10 mouse cellular contexts compared by ENCODE assay signal in genomic region chr7:125748186-125748585, GRCm38 (mm10). TPM values are rescaled to one million over a fixed set of nuclear protein-coding genes. Genes with fewer than 3 reads are reported as not detected.
A peak's percentile ranks its signal among the peaks of the same experiment; 100 is the strongest.
DNase-seq lines count a peak whose midpoint lies in the region; ATAC-seq and TF ChIP-seq lines count a peak whose summit lies in the region.
"Had no signal": no experiment of that assay in that cellular context is flagged by ENCODE, and none has a peak within 500 bp of the region (broad histone marks: within the 10 kb centered on the region; RNA-seq: fewer than 3 reads in every experiment).

No protein-coding gene starts in this region.

- peak; percentile 90 for TF ChIP-seq CTCF in layer of hippocampus, adult 2 months (conservative IDR thresholded peaks at IDR 0.05)
- TF ChIP-seq CTCF in midbrain, postnatal 0 days (IDR thresholded peaks at IDR 0.05): peak; percentile 86

- no peaks in the 10 kb centered on the region for H3K4me1 ChIP-seq in midbrain, postnatal 0 days (ENCODE audit: insufficient read depth, low read length)
- H3K4me1 ChIP-seq: embryonic facial prominence, embryonic 12.5 days had no signal

- H3K9ac ChIP-seq in midbrain, postnatal 0 days (replicated peaks; ENCODE audit: low read length, poor library complexity, severe bottlenecking): no peak overlapping the region
- H3K9ac ChIP-seq: embryonic facial prominence, embryonic 12.5 days; heart, embryonic 13.5 days had no signal

- no peak overlapping the region for H3K4me2 ChIP-seq in midbrain, postnatal 0 days (ENCODE audit: low read depth, low read length, poor library complexity, severe bottlenecking)
- H3K4me2 ChIP-seq: embryonic facial prominence, embryonic 12.5 days; heart, embryonic 13.5 days had no signal

- H3K4me3 ChIP-seq in layer of hippocampus, adult 2 months: no peak overlapping the region
- H3K4me3 ChIP-seq in midbrain, postnatal 0 days (ENCODE audit: low read depth, low read length): no peak overlapping the region
- H3K4me3 ChIP-seq: embryonic facial prominence, embryonic 12.5 days; heart, embryonic 13.5 days; myocyte had no signal

- WGBS in midbrain, postnatal 0 days: 50% methylated on average over 3 of the region's 3 CpGs

- H3K27me3 ChIP-seq in midbrain, postnatal 0 days (ENCODE audit: insufficient read depth, low read length): no peaks in the 10 kb centered on the region
- H3K27me3 ChIP-seq: embryonic facial prominence, embryonic 12.5 days; heart, embryonic 13.5 days had no signal

- no peak overlapping the region for H3K27ac ChIP-seq in layer of hippocampus, adult 2 months
- no peak overlapping the region for H3K27ac ChIP-seq in midbrain, postnatal 0 days (ENCODE audit: low read depth, low read length)
- H3K27ac ChIP-seq: embryonic facial prominence, embryonic 12.5 days; heart, embryonic 13.5 days had no signal

- no peaks in the 10 kb centered on the region for H3K36me3 ChIP-seq in midbrain, postnatal 0 days (ENCODE audit: insufficient read depth, low read length)
- H3K36me3 ChIP-seq: embryonic facial prominence, embryonic 12.5 days; heart, embryonic 13.5 days had no signal

- peak in 1 of 2 experiments; percentile 23 for DNase-seq in layer of hippocampus, adult 2 months (ENCODE audit: low spot score in 2 of 2)
- DNase-seq in layer of hippocampus, adult 8-10 months (ENCODE audit: low spot score in 2 of 2): no peak
- peak; percentile 12 for DNase-seq in MEL-GATA-1-ER (ENCODE audit: extremely low read depth, low read depth)
- peak; percentile 26 to 54 for DNase-seq in cerebellum, postnatal 14 days
- peak; percentile 67 for DNase-seq in midbrain, postnatal 0 days (ENCODE audit: low spot score)
- DNase-seq in spleen, postnatal 10 days (ENCODE audit: low spot score in 2 of 2): no peak
- no peak for DNase-seq in heart, postnatal 4 days

- ATAC-seq in midbrain, postnatal 0 days (ENCODE audit: low FRiP score): no peak

- no peaks in the 10 kb centered on the region for H3K9me3 ChIP-seq in midbrain, postnatal 0 days (ENCODE audit: low read length)
- H3K9me3 ChIP-seq: embryonic facial prominence, embryonic 12.5 days; heart, embryonic 13.5 days had no signal

RNA-seq across cellular contexts. Expression of gene D430042O09Rik, which starts 40.5 kb away (rescaled TPM):
- total RNA-seq in layer of hippocampus, adult 2 months (2021): 10 to 100 TPM; 30.4 to 31.7 TPM
- total RNA-seq in layer of hippocampus, adult 8-10 months (2022): 10 to 100 TPM; 24.0 to 41.3 (median 37.3) TPM
- total RNA-seq in midbrain, postnatal 0 days (2014; rRNA removed): 16.9 and 21.7 TPM in 2 replicates
- polyA plus RNA-seq in midbrain, postnatal 0 days (2015; fragmentation: Nextera tagmentation; extraction: Ambion mirVana): 3.5 and 4.3 TPM in 2 replicates
- total RNA-seq in heart, postnatal 4 days (2021): 10 to 100 TPM; 19.0 to 20.6 TPM

RNA-seq across cellular contexts. Expression of gene Gtf3c1, which starts 40.6 kb away (rescaled TPM):
- total RNA-seq in layer of hippocampus, adult 2 months (2021): 100 to 1,000 TPM; 108 to 113 TPM
- total RNA-seq in layer of hippocampus, adult 8-10 months (2022): 100 to 1,000 TPM in 3 of 4 experiments, 10 to 100 TPM in 1; 98.4 to 122 (median 108) TPM
- total RNA-seq in midbrain, postnatal 0 days (2014; rRNA removed): 72.0 and 80.4 TPM in 2 replicates
- polyA plus RNA-seq in midbrain, postnatal 0 days (2015; fragmentation: Nextera tagmentation; extraction: Ambion mirVana): 18.1 and 20.9 TPM in 2 replicates
- total RNA-seq in heart, postnatal 4 days (2021): 10 to 100 TPM; 87.6 to 97.4 TPM

Comparison
In these comparisons a context has a peak if more than half of its experiments do, and no peak if none do; other contexts are left out.
1. DNase-seq: peak in MEL-GATA-1-ER (single experiment), cerebellum, postnatal 14 days (2 of 2) and midbrain, postnatal 0 days (single experiment); none in layer of hippocampus, adult 8-10 months (0 of 2), spleen, postnatal 10 days (0 of 2) and heart, postnatal 4 days (single experiment).